Mouse (Mus musculus) heart, embryonic 10.5 days (tissue): ENCODE results near the gene Exoc7. TPM values are rescaled to one million over a fixed set of nuclear protein-coding genes. Genes with fewer than 3 reads are reported as not detected.

Experiments
- DNase-seq: peaks from one replicate; pipeline ENCODE4 v3.0.0-alpha.2; 2017; ENCODE audit warnings: low spot score
- H3K27ac ChIP-seq: fragments of 300-500 bp; sonication (generic); 2 replicates; pipeline ENCODE4 v1.5.1; 2016; ENCODE audit warnings: mild to moderate bottlenecking
- H3K27me3 ChIP-seq: fragments of 300-500 bp; sonication (generic); 2 replicates; pipeline ENCODE4 v1.6.1; 2016; ENCODE audit warnings: mild to moderate bottlenecking; ENCODE audit not compliant: poor library complexity, insufficient read depth, severe bottlenecking
- H3K36me3 ChIP-seq: fragments of 300-500 bp; sonication (generic); 2 replicates; pipeline ENCODE4 v1.6.1; 2016; ENCODE audit warnings: mild to moderate bottlenecking, moderate library complexity
- H3K4me1 ChIP-seq: fragments of 300-500 bp; sonication (generic); 2 replicates; pipeline ENCODE4 v1.6.1; 2016; ENCODE audit warnings: mild to moderate bottlenecking
- H3K4me3 ChIP-seq: fragments of 300-500 bp; sonication (generic); 2 replicates; pipeline ENCODE4 v1.5.1; 2016; ENCODE audit warnings: mild to moderate bottlenecking, moderate library complexity
- H3K9me3 ChIP-seq: fragments of 300-500 bp; sonication (generic); 2 replicates; pipeline ENCODE4 v1.6.1; 2016; ENCODE audit warnings: mild to moderate bottlenecking, moderate library complexity
- WGBS: fragments of 180-500 bp; shearing (Covaris S2); methylation state at CpG from one replicate; pipeline ENCODE4 v1.1.7; 2016; 5-methylcytosine and 5-hydroxymethylcytosine counted together
- polyA plus RNA-seq: library from polyadenylated mRNA; unstranded; fragments of >200 nt; fragmentation: Nextera tagmentation; extraction: Ambion mirVana; gene quantifications from 2 replicates; pipeline ENCODE4 v1.2.1, GENCODE M21; 2016

The Exoc7 gene
- 48.7 and 56.4 TPM in 2 replicates for polyA plus RNA-seq

- no peak for DNase-seq
- peaks cover 9% of the 10 kb centered on the region for H3K4me1 ChIP-seq
- no peaks in the 10 kb centered on the region for H3K9me3 ChIP-seq
- peak within 1 kb of the TSS; percentile 96 for H3K4me3 ChIP-seq
- H3K36me3 ChIP-seq, result peaks cover 31% of the 10 kb centered on the region
- WGBS, result 79% methylated on average over 10 of the region's 10 CpGs
- H3K27ac ChIP-seq, result peak within 1 kb of the TSS; percentile 90
- H3K27me3 ChIP-seq, result no peaks in the 10 kb centered on the region
These were observed at the start of gene Exoc7 for GRCm38 (mm10) chr11:116307019-116307725. TSS of gene Exoc7 (minus strand) at chr11:116307233.

GRCm38 (mm10) chr11:116354521-116354920 is 47.5 kb upstream of the Exoc7 start:
- Histone ChIP-seq H3K27ac (peak overlapping the region; percentile 57), H3K36me3 (peaks cover 10% of the 10 kb centered on the region), H3K27me3 (no peaks in the 10 kb centered on the region), H3K4me1 (peaks cover 11% of the 10 kb centered on the region), H3K4me3 (no peak overlapping the region), H3K9me3 (peaks cover 5% of the 10 kb centered on the region; the same call in 1 of the 2 replicates)
- DNase-seq, result no peak
- 25% methylated on average over 17 of the region's 17 CpGs for WGBS

- Histone ChIP-seq H3K36me3 (peaks cover 10% of the 10 kb centered on the region), H3K27me3 (peaks cover 5% of the 10 kb centered on the region; the same call in 1 of the 2 replicates), H3K4me1 (peaks cover 13% of the 10 kb centered on the region), H3K4me3 (no peak overlapping the region), H3K27ac (no peak overlapping the region), H3K9me3 (peaks cover 5% of the 10 kb centered on the region; the same call in 1 of the 2 replicates)
- no peak for DNase-seq
- 80% methylated on average over 8 of the region's 8 CpGs for WGBS
These were observed 46.5 kb upstream of the Exoc7 start for GRCm38 (mm10) chr11:116353535-116353934.

- H3K4me1 ChIP-seq, result peaks cover 32% of the 10 kb centered on the region
- no peak overlapping the region for H3K4me3 ChIP-seq
- DNase-seq, result no peak
- WGBS, result 92% methylated on average over 5 of the region's 5 CpGs
- no peak overlapping the region for H3K27ac ChIP-seq
- H3K27me3 ChIP-seq, result peaks cover 7% of the 10 kb centered on the region; the same call in 1 of the 2 replicates
- peaks cover 22% of the 10 kb centered on the region for H3K36me3 ChIP-seq
- peaks cover 5% of the 10 kb centered on the region; the same call in 1 of the 2 replicates for H3K9me3 ChIP-seq
These were observed 44.3 kb upstream of the Exoc7 start for GRCm38 (mm10) chr11:116351294-116351693.

GRCm38 (mm10) chr11:116347955-116348354 is 40.9 kb upstream of the Exoc7 start:
- WGBS, result 31% methylated on average over 5 of the region's 5 CpGs
- peaks cover 20% of the 10 kb centered on the region for H3K36me3 ChIP-seq
- DNase-seq, result no peak

GRCm38 (mm10) chr11:116347012-116347411 is 40.0 kb upstream of the Exoc7 start:
- Histone ChIP-seq H3K36me3 (peaks cover 17% of the 10 kb centered on the region), H3K4me3 (no peak overlapping the region), H3K27me3 (peaks cover 7% of the 10 kb centered on the region; the same call in 1 of the 2 replicates), H3K4me1 (peaks cover 33% of the 10 kb centered on the region), H3K27ac (no peak overlapping the region), H3K9me3 (no peaks in the 10 kb centered on the region)
- 79% methylated on average over 7 of the region's 7 CpGs for WGBS
- DNase-seq, result no peak

More at GRCm38 (mm10) chr11:116347955-116348354, 40.9 kb upstream of the Exoc7 start:
- no peaks in the 10 kb centered on the region for H3K9me3 ChIP-seq
- H3K27ac ChIP-seq, result peak overlapping the region; percentile 52
- H3K4me3 ChIP-seq, result no peak overlapping the region
- H3K27me3 ChIP-seq, result peaks cover 7% of the 10 kb centered on the region; the same call in 1 of the 2 replicates
- peaks cover 24% of the 10 kb centered on the region for H3K4me1 ChIP-seq

GRCm38 (mm10) chr11:116342069-116342791 is 35.2 kb upstream of the Exoc7 start:
- peaks cover 12% of the 10 kb centered on the region for H3K36me3 ChIP-seq
- no peak overlapping the region for H3K27ac ChIP-seq
- no peak overlapping the region for H3K4me3 ChIP-seq
- no peaks in the 10 kb centered on the region for H3K9me3 ChIP-seq
- peaks cover 22% of the 10 kb centered on the region for H3K27me3 ChIP-seq
- 68% methylated on average over 25 of the region's 25 CpGs for WGBS
- no peak for DNase-seq
- H3K4me1 ChIP-seq, result peaks cover 32% of the 10 kb centered on the region

- Histone ChIP-seq H3K4me1 (peaks cover 58% of the 10 kb centered on the region), H3K27ac (no peak overlapping the region), H3K9me3 (no peaks in the 10 kb centered on the region), H3K27me3 (peaks cover 63% of the 10 kb centered on the region), H3K36me3 (no peaks in the 10 kb centered on the region), H3K4me3 (no peak overlapping the region)
- no peak for DNase-seq
- WGBS, result 68% methylated on average over 6 of the region's 6 CpGs
These were observed 30.5 kb upstream of the Exoc7 start for GRCm38 (mm10) chr11:116337531-116337930.

- Histone ChIP-seq H3K27me3 (peaks cover 69% of the 10 kb centered on the region), H3K9me3 (no peaks in the 10 kb centered on the region), H3K4me1 (peaks cover 58% of the 10 kb centered on the region), H3K4me3 (no peak overlapping the region), H3K36me3 (no peaks in the 10 kb centered on the region), H3K27ac (no peak overlapping the region)
- 54% methylated on average over 12 of the region's 12 CpGs for WGBS
- no peak for DNase-seq
These were observed 30.0 kb upstream of the Exoc7 start for GRCm38 (mm10) chr11:116337000-116337399.

- no peak for DNase-seq
- H3K27ac ChIP-seq, result no peak overlapping the region
- H3K4me3 ChIP-seq, result no peak overlapping the region
- 93% methylated on average over 4 of the region's 4 CpGs for WGBS
- H3K27me3 ChIP-seq, result peaks cover 75% of the 10 kb centered on the region
- peaks cover 59% of the 10 kb centered on the region for H3K4me1 ChIP-seq
- H3K9me3 ChIP-seq, result no peaks in the 10 kb centered on the region
- H3K36me3 ChIP-seq, result no peaks in the 10 kb centered on the region
These were observed 29.4 kb upstream of the Exoc7 start for GRCm38 (mm10) chr11:116336393-116336792.

GRCm38 (mm10) chr11:116335244-116336036 is 28.4 kb upstream of the Exoc7 start, which contains the start of gene Foxj1:
TSS of gene Foxj1 (minus strand) at chr11:116335399.
- Histone ChIP-seq H3K27me3 (peaks cover 84% of the 10 kb centered on the region), H3K9me3 (no peaks in the 10 kb centered on the region), H3K4me3 (peak within 1 kb of the TSS; percentile 72), H3K27ac (peak within 1 kb of the TSS; percentile 77), H3K36me3 (no peaks in the 10 kb centered on the region), H3K4me1 (peaks cover 60% of the 10 kb centered on the region)
- peak; percentile 96 for DNase-seq
- under 1% methylated on average over 61 of the region's 61 CpGs for WGBS

- Histone ChIP-seq H3K27me3 (peaks cover 83% of the 10 kb centered on the region), H3K4me1 (peaks cover 68% of the 10 kb centered on the region), H3K4me3 (peak overlapping the region; percentile 72), H3K27ac (0 out of 2 replicates have a peak overlapping the region, but pooled peaks have one; percentile 13), H3K9me3 (no peaks in the 10 kb centered on the region), H3K36me3 (no peaks in the 10 kb centered on the region)
- 1% methylated on average over 26 of the region's 26 CpGs for WGBS
- DNase-seq, result no peak
These were observed 27.4 kb upstream of the Exoc7 start for GRCm38 (mm10) chr11:116334417-116334782.
